Mouse (Mus musculus): ENCODE measurements around the gene Pfn1.

Pfn1 gene

GRCm38 (mm10) chr11:70654923-70655570 lies 603 bp upstream of the Pfn1 start:
- DNase-seq (ENCODE audit: low spot score), result peak; percentile 89

- DNase-seq (ENCODE audit: low spot score), result peak; percentile 67
Measured at GRCm38 (mm10) chr11:70653345-70654197, 873 bp downstream of the Pfn1 start.

DNA sequence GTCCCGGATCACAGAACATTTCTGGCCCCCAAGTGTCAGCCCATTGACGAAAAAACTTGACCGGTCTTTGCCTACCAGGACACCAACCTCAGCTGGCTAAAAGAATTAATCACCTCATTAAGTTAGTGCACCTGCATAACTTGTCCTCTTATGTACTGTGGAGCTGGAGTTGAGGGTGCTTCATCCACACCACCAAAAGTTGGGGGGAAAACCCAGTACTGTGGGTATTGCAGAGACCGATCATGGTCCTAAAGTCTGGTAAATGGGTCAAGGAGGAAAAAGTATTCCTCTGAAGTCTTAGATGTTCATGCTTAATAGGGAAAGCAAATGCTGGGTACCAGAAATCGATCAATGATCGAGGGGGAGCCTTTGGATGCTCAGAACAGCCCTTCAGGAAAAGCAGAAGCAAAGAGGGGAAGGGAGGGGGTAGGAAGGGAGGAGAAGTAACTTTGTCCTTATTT lies 1.5 kb downstream of the Pfn1 start:
- no peak for DNase-seq (ENCODE audit: low spot score)

DNA sequence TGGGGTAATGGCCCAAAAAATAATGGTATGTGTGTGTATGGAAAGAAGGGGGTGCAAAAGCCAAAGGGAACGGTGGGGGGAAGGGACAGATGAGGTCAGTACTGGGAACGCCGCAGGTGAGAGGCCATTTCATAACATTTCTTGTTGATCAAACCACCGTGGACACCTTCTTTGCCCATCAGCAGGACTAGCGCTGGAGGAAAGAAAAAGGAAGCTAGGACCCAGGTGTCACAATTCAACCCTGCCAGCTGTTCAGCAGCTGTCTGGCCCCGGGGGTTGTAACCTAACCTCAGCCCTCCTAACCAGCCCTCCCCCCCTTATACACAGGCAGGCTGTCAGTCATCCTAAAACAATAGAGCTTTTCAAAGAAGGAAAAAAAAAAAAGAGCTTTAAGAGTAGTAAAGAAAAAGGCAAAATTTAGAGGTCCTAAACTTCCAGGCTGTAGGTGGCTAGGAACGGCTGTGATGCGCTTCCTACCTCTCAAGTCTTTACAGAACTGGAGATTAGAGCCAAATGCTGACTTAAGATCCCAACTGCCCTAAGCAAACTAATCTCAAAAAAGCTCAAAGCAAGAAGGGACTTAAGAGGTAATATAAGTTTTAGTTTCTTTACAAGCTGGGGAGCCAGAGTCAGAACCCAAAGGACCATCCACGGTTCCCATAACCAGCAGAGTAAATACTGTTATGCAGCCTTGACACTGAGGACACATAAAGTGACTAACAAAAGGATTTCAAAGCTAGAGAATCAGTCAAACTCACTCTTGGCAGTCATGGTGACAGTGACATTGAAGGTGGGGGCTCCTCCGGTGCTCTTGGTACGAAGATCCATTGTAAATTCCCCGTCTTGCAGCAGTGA lies 2.2 kb downstream of the Pfn1 start:
- DNase-seq (ENCODE audit: low spot score), result no peak

GRCm38 (mm10) chr11:70651391-70651790 lies 3.1 kb downstream of the Pfn1 start:
- peak; percentile 60 for DNase-seq (ENCODE audit: low spot score)

GRCm38 (mm10) chr11:70650322-70651175 lies 3.9 kb downstream of the Pfn1 start:
- no peak for DNase-seq (ENCODE audit: low spot score)

- DNase-seq (ENCODE audit: low spot score), result no peak
Measured at GRCm38 (mm10) chr11:70649185-70649734, 5.2 kb downstream of the Pfn1 start.

- DNase-seq (ENCODE audit: low spot score), result no peak
Measured at GRCm38 (mm10) chr11:70648512-70648911, 5.9 kb downstream of the Pfn1 start.

- peak; percentile 31 for DNase-seq (ENCODE audit: low spot score)
Measured at GRCm38 (mm10) chr11:70647716-70648420, 6.6 kb downstream of the Pfn1 start.

DNA sequence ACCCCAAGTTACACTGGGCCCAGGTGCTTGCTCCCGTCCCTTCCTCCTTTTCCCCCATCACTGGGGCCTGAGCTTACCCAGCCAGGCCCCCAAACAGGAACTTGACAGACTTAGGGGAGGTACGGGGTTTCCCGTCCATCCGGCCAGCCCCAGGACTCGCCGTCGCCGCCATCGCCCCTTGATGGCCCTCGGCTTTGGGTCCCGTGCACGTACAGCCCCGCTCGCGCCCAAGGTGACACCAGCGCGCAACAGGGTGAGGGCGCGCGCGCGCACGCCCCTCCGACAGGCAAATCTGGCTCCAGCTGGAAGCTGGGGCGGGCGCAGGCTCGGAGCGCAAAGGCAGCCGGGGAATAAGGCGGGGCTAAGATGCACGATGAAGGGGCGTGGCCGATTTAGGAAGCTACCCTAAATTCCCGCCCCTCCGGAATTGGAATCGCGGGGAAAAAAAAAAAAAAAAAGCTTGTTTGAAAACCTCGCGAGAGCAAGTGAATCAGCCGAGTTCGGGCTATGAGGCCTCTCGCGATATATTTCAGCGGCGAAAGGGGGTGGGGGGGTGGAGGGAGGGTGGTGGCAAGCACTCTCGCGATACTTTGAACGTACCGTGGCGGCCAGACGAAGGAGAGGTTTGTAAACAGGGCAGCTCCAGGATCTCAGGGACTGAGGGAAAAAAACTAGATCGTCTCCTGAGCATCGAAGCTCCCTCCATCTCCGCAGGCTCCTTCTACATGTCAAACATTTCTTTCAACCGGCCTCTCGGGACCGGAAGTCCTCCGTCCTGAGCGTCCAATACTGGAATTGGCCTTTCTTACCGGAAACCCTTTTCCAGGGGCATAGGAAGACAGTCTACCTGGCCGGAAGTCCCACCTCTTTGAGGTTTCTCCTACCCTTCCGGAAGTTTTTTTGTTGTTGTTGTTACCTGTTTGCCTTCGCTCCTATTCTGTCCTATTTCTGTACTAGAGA lies 7.5 kb downstream of the Pfn1 start, which contains the start of the genes Rnf167 and Slc25a11:
TSS of gene Rnf167 (plus strand) at position 545 of the 960 bp plus-strand sequence.
TSS of gene Slc25a11 (minus strand) at position 789 of the 960 bp plus-strand sequence.
- DNase-seq (ENCODE audit: low spot score), result peak; percentile 97

- no peak for DNase-seq (ENCODE audit: low spot score)
Measured at GRCm38 (mm10) chr11:70646259-70646555, 8.2 kb downstream of the Pfn1 start.

- no peak for DNase-seq (ENCODE audit: low spot score)
Measured at GRCm38 (mm10) chr11:70645461-70646258, 8.8 kb downstream of the Pfn1 start.

GRCm38 (mm10) chr11:70644564-70645103 lies 9.8 kb downstream of the Pfn1 start:
- DNase-seq (ENCODE audit: low spot score), result no peak

DNA sequence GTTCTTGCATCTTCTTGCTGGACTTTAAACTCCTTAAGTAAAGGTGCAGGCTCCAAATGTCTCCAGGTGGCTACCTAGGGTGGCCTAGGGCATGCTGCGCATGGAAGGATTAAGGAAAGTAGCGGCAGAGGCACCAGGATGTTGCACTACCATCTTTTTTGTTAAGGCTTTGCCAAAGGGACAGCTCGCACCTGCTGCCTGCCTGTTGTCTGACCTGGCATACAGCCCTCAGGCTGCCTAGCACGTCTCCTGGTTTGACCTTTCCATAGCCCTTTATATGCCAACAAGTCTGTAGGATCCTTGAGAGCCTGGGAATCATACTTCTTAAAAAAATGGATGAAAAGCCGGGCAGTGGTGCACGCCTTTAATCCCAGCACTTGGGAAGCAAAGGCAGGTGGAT lies 11.4 kb downstream of the Pfn1 start:
- no peak for DNase-seq (ENCODE audit: low spot score)

- no peak for DNase-seq (ENCODE audit: low spot score)
Measured at GRCm38 (mm10) chr11:70641241-70641640, 13.2 kb downstream of the Pfn1 start.

DNA sequence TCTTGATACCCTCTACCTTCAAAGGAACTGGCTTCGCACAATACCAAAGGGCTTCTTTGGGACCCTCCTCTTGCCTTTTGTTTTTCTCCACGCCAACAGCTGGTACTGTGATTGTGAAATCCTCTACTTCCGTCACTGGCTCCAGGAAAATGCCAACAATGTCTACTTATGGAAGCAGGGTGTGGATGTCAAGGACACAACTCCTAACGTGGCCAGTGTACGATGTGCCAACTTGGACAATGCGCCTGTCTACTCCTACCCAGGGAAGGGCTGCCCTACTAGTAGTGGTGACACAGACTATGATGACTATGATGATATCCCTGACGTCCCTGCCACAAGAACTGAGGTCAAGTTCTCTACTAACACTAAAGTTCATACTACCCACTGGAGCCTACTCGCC lies 14.5 kb downstream of the Pfn1 start:
- no peak for DNase-seq (ENCODE audit: low spot score)

- DNase-seq (ENCODE audit: low spot score), result no peak
Measured at GRCm38 (mm10) chr11:70638714-70639278, 15.6 kb downstream of the Pfn1 start, which contains the start of gene Gp1ba. Gene Gp1ba (plus strand): TSS chr11:70639122.

DNA sequence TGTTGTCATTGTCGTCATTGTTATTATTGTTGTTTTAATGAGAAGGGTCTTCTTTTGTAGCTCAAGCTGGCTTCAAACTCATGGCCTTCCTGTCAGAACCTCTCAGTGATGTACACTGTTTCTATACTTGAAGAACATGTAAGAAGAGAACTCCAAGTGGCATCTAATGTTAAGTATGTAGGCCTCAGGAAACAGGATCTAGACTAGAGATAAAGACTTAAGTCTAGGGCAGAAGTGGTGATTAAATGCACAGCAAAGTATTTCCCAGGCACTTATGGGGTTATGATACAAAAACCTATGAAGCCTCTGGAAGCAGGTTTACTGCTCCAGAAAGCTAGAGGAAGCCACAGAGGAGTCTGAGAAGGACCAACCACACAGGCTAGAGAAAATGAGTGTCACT lies 16.2 kb downstream of the Pfn1 start:
- no peak for DNase-seq (ENCODE audit: low spot score)
